Mouse (Mus musculus) granulocyte monocyte progenitor cell, adult 5-6 weeks (primary cell): ENCODE measurements around the gene Cyb5r2. TPM values are rescaled to one million over a fixed set of nuclear protein-coding genes. Genes with fewer than 3 reads are reported as not detected.
A peak's percentile ranks its signal among the peaks of the same experiment; 100 is the strongest.

Experiments used
- ATAC-seq: replicated peaks from 2 replicates; pipeline ENCODE4 v1.8.0; 2016; ENCODE audit warnings: mild to moderate bottlenecking, moderate TSS enrichment, inconsistent platforms; ENCODE audit not compliant: poor library complexity, severe bottlenecking
- total RNA-seq, 2 experiments: library from RNA; stranded (forward) in 1 of 2; stranded (reverse) in 1 of 2; fragments of 200-712, 200-1000 nt in 1 of 2; fragments of >200 nt in 1 of 2; fragmentation: Nextera tagmentation in 1 of 2; gene quantifications; 2 replicates each; pipeline ENCODE4 v1.2.3; 2014 to 2017

The Cyb5r2 gene
- total RNA-seq, 2 experiments from 2014 or later: not detected

DNA sequence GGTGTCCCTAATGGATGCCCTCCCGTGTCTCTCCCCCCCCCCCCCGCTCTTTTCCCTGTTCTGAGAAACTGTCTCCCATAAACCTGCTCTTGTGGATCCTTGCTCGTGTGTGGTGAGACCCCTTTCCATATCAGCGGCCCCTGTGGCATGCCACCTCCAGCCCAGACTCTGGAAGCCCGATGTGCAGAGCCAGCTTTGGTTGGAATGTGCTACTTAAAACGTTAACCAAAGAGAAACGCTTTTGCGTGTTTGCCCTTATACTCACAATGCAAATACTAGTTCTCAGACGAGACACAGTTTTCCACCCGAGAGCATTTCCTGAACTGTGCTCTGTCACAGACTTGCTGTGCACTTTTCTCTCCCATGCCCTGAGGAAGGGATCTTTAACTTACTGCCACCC is 27.2 kb downstream of the Cyb5r2 start:
- ATAC-seq: no peak

DNA sequence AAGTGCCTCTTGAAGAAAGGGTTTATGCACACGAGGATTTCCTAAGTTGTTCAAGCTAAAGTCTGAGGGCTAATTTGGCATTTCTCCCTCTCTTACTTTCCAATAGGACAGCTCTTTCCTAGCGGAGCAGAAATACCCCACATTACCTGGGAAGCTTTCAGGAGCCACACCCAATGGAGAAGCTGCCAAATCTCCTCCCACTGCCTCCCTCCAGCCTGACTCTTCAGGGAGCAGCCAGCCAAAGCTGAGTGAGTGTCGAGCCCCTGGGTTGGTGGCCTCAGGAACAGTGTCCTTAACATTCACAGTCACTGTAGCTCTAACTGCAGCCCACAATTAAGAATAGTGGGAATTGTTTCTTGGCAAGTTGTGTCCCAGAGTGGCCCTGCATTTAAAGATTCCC is 30.3 kb downstream of the Cyb5r2 start:
- ATAC-seq: no peak

DNA sequence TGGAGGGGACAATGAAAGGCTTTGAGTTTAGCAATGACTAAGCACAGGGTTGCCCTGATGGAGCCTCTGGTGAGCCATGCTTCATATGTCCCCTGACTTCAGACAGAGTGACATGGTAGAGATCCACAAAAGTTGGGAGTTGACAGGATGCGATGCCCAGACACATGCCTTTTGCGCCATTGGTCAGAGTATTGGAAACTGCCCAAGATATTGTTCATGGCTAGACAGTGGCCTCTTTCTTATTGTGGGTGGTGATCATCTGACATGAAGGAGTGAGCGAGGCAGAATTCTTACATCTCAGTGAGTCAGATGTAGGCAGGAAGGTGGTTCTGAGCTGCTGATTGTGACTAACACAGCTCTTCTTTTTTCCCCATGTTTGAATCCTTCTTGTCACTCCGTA is 35.3 kb downstream of the Cyb5r2 start:
- ATAC-seq: no peak

DNA sequence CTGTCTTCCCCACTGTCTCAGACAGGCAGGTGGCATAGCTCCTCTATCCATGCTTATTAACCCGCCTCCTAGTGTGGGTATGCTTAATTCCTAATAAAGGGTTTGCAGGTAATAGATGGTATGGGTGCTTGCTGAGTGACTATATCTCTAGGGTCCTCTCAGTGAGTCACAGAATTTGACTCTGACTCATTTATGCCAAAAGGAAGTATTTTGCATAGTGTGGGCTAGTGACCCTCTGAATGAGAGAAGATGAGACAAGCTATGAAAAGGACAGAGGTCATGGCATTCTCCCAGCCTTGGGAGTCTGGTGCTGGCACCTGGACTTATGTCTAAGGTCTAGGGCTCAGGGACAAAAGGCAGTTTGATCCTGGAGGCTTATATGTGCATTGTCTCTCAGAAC is 37.1 kb downstream of the Cyb5r2 start:
- no peak for ATAC-seq

DNA sequence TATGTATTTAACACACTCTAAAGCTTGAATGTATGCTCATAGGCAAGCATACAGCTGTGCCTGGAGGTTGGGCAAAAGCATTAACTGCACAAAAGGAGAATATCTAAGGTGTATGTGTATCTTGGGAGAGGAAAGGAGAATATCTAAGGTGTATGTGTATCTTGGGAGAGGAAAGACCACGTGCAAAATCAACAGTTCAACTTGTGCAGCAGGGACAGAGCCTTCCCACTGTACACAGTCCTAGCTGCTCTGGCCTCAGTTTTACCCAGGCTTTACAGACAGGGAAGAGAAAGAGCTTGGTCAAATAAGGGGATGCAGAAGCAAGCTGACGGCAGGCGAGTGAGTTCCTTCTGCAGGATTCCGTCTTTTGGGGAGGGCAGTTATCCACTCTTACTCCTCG is 43.8 kb downstream of the Cyb5r2 start:
- ATAC-seq: no peak

DNA sequence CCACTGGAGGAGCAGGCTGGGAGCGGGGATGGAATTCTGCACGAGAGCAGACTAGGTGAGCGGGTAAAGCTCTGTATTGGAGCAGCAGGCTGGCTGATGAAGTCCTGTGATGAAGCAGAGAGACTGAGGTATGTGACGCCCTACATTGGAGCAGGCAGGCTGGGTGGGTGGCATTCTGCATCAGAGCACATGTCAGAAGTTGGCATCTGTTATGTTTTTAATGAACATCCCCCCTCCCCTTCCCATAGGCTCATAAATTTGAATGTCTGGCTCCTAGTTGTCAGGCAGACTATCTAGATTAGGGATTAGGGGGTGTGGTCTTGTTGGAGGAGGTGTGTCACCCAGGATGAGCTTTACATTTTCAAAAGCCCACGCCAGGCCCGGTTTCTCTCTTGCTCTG is 45.1 kb downstream of the Cyb5r2 start:
- ATAC-seq: no peak

DNA sequence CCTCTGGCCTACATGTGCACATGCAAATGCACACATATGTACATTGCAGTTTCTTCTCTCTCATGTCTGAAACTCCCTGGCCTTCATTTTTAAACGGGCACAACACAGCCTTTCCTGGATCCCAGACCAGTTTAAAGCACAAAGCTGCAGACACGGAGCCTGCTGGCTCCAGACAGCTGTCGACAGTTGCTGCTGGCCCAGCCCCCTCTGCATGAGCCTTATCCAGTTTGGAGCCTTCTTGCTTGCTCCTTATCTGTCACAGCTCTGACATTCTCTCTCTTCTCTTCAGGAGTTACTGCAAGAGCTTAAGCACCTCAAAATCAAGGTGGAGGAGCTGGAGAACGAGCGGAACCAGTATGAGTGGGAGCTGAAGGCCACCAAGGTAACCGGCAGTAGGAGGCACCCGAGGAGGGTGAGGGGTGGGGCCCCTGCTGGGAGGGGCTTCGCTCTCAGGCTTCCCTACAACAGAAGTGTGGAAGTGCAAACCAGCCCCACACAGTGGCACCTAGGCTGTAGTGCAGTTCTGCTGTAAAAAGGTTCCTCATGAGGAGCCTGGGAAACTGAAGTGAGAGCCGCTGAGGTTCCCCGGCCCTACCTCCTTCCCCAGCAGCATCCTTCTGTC is 49.2 kb downstream of the Cyb5r2 start:
- peak; percentile 84 for ATAC-seq

DNA sequence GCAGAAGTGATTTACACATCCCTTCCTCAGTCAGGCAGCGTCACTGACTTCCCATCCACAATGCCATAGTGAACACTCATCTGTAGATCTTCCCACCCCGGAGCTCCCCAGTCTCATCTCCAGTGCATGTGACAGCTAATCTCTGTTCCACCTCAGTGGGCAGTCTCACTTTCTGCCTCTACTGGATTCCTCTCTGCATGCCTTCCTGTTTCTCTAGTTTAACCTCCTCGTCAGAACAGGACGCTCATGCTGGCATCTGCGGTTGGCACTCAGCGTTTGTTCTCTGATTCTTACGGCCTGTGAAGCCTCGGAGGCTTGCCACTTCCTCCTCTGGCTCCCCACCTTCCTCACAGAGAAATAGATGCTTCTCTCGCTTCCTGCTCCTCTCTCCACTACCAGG is 50.2 kb downstream of the Cyb5r2 start:
- peak; percentile 88 for ATAC-seq

DNA sequence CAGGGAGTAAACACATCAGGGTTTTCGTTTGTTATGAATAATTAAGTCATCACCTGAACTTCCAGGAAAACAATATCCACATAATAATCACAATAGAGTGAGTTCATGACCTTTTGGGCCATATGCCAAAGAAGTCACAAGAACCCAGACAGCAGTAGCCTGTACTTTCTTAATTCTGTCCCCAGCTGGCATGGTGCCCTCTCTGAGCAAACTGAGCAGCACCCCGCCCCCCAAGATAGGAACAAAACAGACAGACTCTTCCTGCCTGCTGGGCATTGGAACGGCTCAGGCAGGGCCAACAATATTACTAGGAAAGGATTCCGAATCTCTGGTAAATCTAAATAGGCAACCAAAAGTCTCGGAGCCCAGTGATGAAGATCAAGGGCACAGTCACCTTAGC is 51.9 kb downstream of the Cyb5r2 start:
- ATAC-seq: no peak

DNA sequence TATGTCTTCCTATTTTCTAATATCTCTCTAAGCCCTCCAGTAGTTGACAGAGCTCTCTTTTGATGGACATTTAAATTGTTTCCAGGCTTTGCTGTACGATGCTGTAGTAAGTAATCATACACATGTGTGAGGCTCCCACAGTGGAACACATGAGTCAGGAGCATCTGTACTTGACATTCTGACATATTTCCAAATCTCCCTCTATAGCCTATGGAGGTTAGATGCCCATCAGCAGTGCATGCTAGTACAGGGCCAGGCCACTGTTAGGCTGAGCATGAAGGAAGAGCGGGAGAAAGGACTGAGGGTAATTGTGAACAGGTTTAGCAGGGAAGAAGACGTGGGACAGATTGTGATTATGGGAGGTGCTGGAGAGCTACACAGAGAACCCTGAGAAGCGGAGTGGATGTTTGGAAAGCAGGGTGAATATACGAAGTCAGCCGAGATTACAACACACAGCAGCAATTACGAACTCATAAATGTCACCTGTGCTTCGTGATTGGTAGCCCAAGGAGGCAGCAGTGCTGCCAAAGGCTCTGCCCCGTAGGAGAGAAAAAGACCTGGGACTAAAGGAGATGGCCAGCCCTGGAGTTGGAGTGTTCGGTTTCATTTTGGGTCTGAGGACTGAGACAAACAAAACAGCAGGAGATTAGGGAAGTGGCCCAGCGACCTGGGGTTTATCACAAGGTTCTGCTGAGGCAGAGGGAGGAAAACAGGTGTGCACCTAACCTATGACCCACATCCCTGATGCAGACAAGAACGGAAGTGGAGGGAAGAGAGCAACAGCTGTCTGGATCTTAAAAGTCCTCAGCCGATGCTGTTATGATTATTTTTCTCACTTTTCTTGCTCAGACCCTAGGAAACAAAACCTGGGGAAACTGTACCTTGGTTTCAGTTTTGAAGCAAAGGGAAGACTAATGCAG is 55.1 kb downstream of the Cyb5r2 start:
- 0 out of 2 replicates have a peak, but pooled peaks have one; percentile 1 for ATAC-seq

DNA sequence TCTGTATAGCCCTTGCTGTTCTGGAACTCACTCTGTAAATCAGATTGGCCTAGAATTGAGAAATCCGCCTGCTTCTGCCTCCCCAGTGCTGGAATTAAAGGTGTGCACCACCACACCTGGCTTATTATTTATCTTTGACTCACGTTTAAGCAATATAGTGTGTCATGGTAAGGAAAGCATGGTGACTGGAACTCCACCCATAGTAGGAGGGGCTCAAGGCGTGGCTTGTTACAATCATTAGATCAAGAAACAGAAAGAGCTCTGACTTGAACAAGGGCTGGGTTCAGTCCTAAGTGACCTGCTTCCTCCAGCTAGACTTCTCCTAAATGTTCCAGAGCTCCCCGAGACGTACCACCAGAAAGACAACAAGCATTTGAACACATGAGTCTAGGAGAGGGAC is 57.2 kb downstream of the Cyb5r2 start:
- ATAC-seq: no peak

DNA sequence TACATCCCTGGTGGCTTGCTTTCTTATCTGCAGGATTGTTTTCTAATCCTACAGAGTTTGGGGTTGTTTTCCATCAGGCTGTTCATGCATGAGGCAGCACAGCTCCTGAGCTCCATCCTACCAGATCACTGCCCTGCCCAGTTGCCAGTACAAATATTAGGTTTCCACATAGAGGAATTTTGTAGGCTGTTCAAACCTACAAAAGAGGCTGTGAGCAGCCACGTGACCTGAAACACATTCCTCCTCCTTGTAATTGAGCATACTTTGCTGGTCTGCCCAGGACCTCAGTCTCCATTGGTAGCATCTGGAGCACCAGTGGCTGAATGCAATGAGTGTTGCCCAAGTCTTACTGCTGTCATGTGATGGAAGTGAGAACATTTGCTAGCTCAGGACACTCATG is 57.9 kb downstream of the Cyb5r2 start:
- no peak for ATAC-seq

Other genes with a start within 250 kb of the Cyb5r2 start
- not detected in 2 replicates for gene Olfml1, start 190.6 kb downstream of the Cyb5r2 start, total RNA-seq (2014; fragmentation: Nextera tagmentation)
- gene Olfml1, start 190.6 kb downstream of the Cyb5r2 start, total RNA-seq (2017): not detected in 2 replicates
- 3.0 and 9.9 TPM in 2 replicates for gene Ppfibp2, start 162.8 kb downstream of the Cyb5r2 start, total RNA-seq (2014; fragmentation: Nextera tagmentation)
- gene Ppfibp2, start 162.8 kb downstream of the Cyb5r2 start, total RNA-seq (2017): 5.6 and 6.6 TPM in 2 replicates
- gene 5330417H12Rik, start 132.9 kb downstream of the Cyb5r2 start, total RNA-seq (2014; fragmentation: Nextera tagmentation): not detected in 2 replicates
- not detected in 2 replicates for gene 5330417H12Rik, start 132.9 kb downstream of the Cyb5r2 start, total RNA-seq (2017)
- gene Ovch2, start 43.2 kb upstream of the Cyb5r2 start, total RNA-seq (2014; fragmentation: Nextera tagmentation): not detected in 2 replicates
- not detected in 2 replicates for gene Ovch2, start 43.2 kb upstream of the Cyb5r2 start, total RNA-seq (2017)
- not detected in 2 replicates for gene Olfr467, start 54.2 kb upstream of the Cyb5r2 start, total RNA-seq (2014; fragmentation: Nextera tagmentation)
- gene Olfr467, start 54.2 kb upstream of the Cyb5r2 start, total RNA-seq (2017): not detected in 2 replicates
- gene Olfr469, start 67.5 kb upstream of the Cyb5r2 start, total RNA-seq (2014; fragmentation: Nextera tagmentation): not detected in 2 replicates
- gene Olfr469, start 67.5 kb upstream of the Cyb5r2 start, total RNA-seq (2017): not detected in 2 replicates
- not detected in 2 replicates for gene Olfr470, start 89.5 kb upstream of the Cyb5r2 start, total RNA-seq (2014; fragmentation: Nextera tagmentation)
- gene Olfr470, start 89.5 kb upstream of the Cyb5r2 start, total RNA-seq (2017): not detected in 2 replicates
- not detected in 2 replicates for gene Olfr472, start 139.9 kb upstream of the Cyb5r2 start, total RNA-seq (2014; fragmentation: Nextera tagmentation)
- gene Olfr472, start 139.9 kb upstream of the Cyb5r2 start, total RNA-seq (2017): 0.05 TPM in 1 of 2 replicates, not detected in the other
- gene Olfr473, start 172.4 kb upstream of the Cyb5r2 start, total RNA-seq (2014; fragmentation: Nextera tagmentation): not detected in 2 replicates
- gene Olfr473, start 172.4 kb upstream of the Cyb5r2 start, total RNA-seq (2017): not detected in 2 replicates
- not detected in 2 replicates for gene Olfr474, start 196.6 kb upstream of the Cyb5r2 start, total RNA-seq (2014; fragmentation: Nextera tagmentation)
- not detected in 2 replicates for gene Olfr474, start 196.6 kb upstream of the Cyb5r2 start, total RNA-seq (2017)
- not detected in 2 replicates for gene Olfr476, start 206.8 kb upstream of the Cyb5r2 start, total RNA-seq (2014; fragmentation: Nextera tagmentation)
- not detected in 2 replicates for gene Olfr476, start 206.8 kb upstream of the Cyb5r2 start, total RNA-seq (2017)
- gene Olfr477, start 228.7 kb upstream of the Cyb5r2 start, total RNA-seq (2014; fragmentation: Nextera tagmentation): not detected in 2 replicates
- not detected in 2 replicates for gene Olfr477, start 228.7 kb upstream of the Cyb5r2 start, total RNA-seq (2017)